In the genomic region with DNA sequence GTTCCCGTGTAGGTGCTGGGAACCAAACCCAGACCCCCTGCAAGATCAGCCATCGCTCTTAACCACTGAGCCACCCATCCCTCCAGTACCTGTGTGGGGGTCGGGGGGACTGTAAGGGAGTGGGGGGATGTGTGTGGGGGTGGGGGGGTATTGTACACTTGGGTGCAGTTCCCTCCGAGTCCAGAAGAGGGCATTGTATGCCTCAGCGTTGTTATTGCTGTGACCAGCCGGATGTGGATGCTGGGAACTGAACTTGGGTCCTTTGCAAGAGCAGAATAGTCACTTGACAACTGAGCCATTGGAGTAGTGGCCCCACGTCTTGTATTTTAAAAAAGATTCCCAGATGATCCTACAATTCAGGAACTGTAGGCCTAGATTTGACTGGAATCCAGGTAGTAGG, we compare ENCODE assay signal across 26 mouse cellular contexts.
A peak's percentile ranks its signal among the peaks of the same experiment; 100 is the strongest.
DNase-seq lines count a peak whose midpoint lies in the region; ATAC-seq and TF ChIP-seq lines count a peak whose summit lies in the region.
"Had no signal": no experiment of that assay in that cellular context is flagged by ENCODE, and none has a peak within 500 bp of the region (broad histone marks: within the 10 kb centered on the region; RNA-seq: fewer than 3 reads in every experiment).

No protein-coding gene starts in this region.

- H3K4me2 ChIP-seq in liver, embryonic 14.5 days (ENCODE audit: low read depth), result no peak overlapping the region
- H3K4me2 ChIP-seq: embryonic facial prominence, embryonic 12.5 days; heart, embryonic 12.5 days; hindbrain, embryonic 14.5 days; liver, embryonic 15.5 days; midbrain, embryonic 15.5 days had no signal

- WGBS in liver, embryonic 14.5 days (ENCODE audit: insufficient replicate concordance), result 80% methylated on average over 7 of the region's 7 CpGs

- no peak for ATAC-seq in liver, embryonic 14.5 days (ENCODE audit: insufficient read depth)
- ATAC-seq in CD4-positive, CD25-positive, alpha-beta regulatory T cell, adult 4 months, result no peak
- ATAC-seq: forebrain, embryonic 14.5 days; intestine, postnatal 0 days; midbrain, embryonic 15.5 days had no signal

- no peak for TF ChIP-seq POLR2A in ES-Bruce4 (IDR thresholded peaks at IDR 0.05; ENCODE audit: insufficient read depth, low read length)
- TF ChIP-seq POLR2A in bone marrow macrophage, adult 2 months (IDR thresholded peaks at IDR 0.05; ENCODE audit: borderline replicate concordance, low read depth, low read length), result no peak

- H3K4me3 ChIP-seq in liver, embryonic 14.5 days (ENCODE audit: insufficient read depth in 1 of 2, low read depth in 2 of 2, low read length in 2 of 2), result no peak overlapping the region
- H3K4me3 ChIP-seq in E14TG2a.4 (replicated peaks; ENCODE audit: low read length), result no peak overlapping the region
- no peak overlapping the region for H3K4me3 ChIP-seq in ES-Bruce4 (ENCODE audit: low read depth, low read length)
- H3K4me3 ChIP-seq in bone marrow macrophage, adult 2 months (ENCODE audit: insufficient read depth, low read length), result no peak overlapping the region
- H3K4me3 ChIP-seq: embryonic facial prominence, embryonic 12.5 days; heart, embryonic 12.5 days; liver, embryonic 15.5 days; midbrain, embryonic 15.5 days had no signal

- TF ChIP-seq CTCF in liver, embryonic 14.5 days (IDR thresholded peaks at IDR 0.05; ENCODE audit: low read depth), result peak; percentile 17; the same call in 1 of the 2 replicates
- TF ChIP-seq CTCF in E14TG2a.4 (conservative IDR thresholded peaks at IDR 0.05; ENCODE audit: low read length) (peak; percentile 35), ES-Bruce4 (IDR thresholded peaks at IDR 0.05; ENCODE audit: low read depth, low read length) (peak; percentile 55)
- 0 out of 2 replicates have a peak, but pooled peaks have one; percentile 18 for TF ChIP-seq CTCF in bone marrow macrophage, adult 2 months (IDR thresholded peaks at IDR 0.05; ENCODE audit: low read depth, low read length)

- H3K27ac ChIP-seq in liver, embryonic 14.5 days, result no peak overlapping the region
- H3K27ac ChIP-seq in ES-Bruce4 (ENCODE audit: insufficient read depth, low read length), result no peak overlapping the region
- no peak overlapping the region for H3K27ac ChIP-seq in bone marrow macrophage, adult 2 months (ENCODE audit: insufficient read depth, low read depth, low read length)
- H3K27ac ChIP-seq: embryonic facial prominence, embryonic 12.5 days; hindbrain, embryonic 14.5 days; liver, embryonic 15.5 days; macrophage; midbrain, embryonic 15.5 days had no signal

- no peak for DNase-seq in liver, embryonic 14.5 days (ENCODE audit: low read depth in 3 of 3, low spot score in 3 of 3)
- no peak for DNase-seq in liver
- DNase-seq: adrenal gland, adult 8-10 months; B cell, adult 2 months; cerebellum, adult 11 months; cerebellum, adult 9-10 months; embryo, embryonic 11 days; gastrocnemius, postnatal 25 days; heart, adult 18-20 months; kidney, postnatal 14 days; left cerebral cortex, postnatal 4 days; right cerebral cortex, postnatal 25 days; thymus, adult 2 months; thymus, postnatal 4 days had no signal

- no peaks in the 10 kb centered on the region for H3K27me3 ChIP-seq in liver, embryonic 14.5 days (ENCODE audit: control insufficient read depth, insufficient read depth, low read length)
- H3K27me3 ChIP-seq in E14TG2a.4 (ENCODE audit: insufficient read depth, low read length) (no peaks in the 10 kb centered on the region), ES-Bruce4 (ENCODE audit: control insufficient read depth, insufficient read depth, low read length, poor library complexity, severe bottlenecking) (no peaks in the 10 kb centered on the region)
- H3K27me3 ChIP-seq: embryonic facial prominence, embryonic 12.5 days; heart, embryonic 12.5 days; liver, embryonic 15.5 days; midbrain, embryonic 15.5 days had no signal

- no peaks in the 10 kb centered on the region for H3K9me3 ChIP-seq in liver, embryonic 14.5 days (ENCODE audit: control insufficient read depth, low read length)
- no peaks in the 10 kb centered on the region for H3K9me3 ChIP-seq in E14TG2a.4 (ENCODE audit: low read length)
- no peaks in the 10 kb centered on the region for H3K9me3 ChIP-seq in ES-Bruce4 (replicated peaks; ENCODE audit: control insufficient read depth, insufficient read depth, low read length, poor library complexity, severe bottlenecking)
- H3K9me3 ChIP-seq: liver, embryonic 15.5 days; midbrain, embryonic 15.5 days had no signal

- TF ChIP-seq EP300 in liver, embryonic 14.5 days (IDR thresholded peaks at IDR 0.05; ENCODE audit: low read depth), result no peak
- TF ChIP-seq EP300 in ES-Bruce4 (IDR thresholded peaks at IDR 0.05; ENCODE audit: insufficient read depth, low read depth, low read length), result no peak

- H3K4me1 ChIP-seq in liver, embryonic 14.5 days (replicated peaks; ENCODE audit: control insufficient read depth in 2 of 2, insufficient read depth in 2 of 2, low read length in 1 of 2), result no peaks in the 10 kb centered on the region
- peaks cover 24% of the 10 kb centered on the region for H3K4me1 ChIP-seq in E14TG2a.4 (replicated peaks; ENCODE audit: low read depth, low read length)
- no peaks in the 10 kb centered on the region for H3K4me1 ChIP-seq in ES-Bruce4 (ENCODE audit: control insufficient read depth, insufficient read depth, low read length)
- no peaks in the 10 kb centered on the region; the same call in 1 of the 2 replicates for H3K4me1 ChIP-seq in bone marrow macrophage, adult 2 months (ENCODE audit: control insufficient read depth, insufficient read depth, low read length)
- H3K4me1 ChIP-seq: liver, embryonic 15.5 days had no signal

- no peak overlapping the region for H3K9ac ChIP-seq in liver, embryonic 14.5 days (replicated peaks)
- no peak overlapping the region for H3K9ac ChIP-seq in ES-Bruce4 (ENCODE audit: low read depth, poor library complexity, severe bottlenecking)
- H3K9ac ChIP-seq: embryonic facial prominence, embryonic 12.5 days; heart, embryonic 12.5 days; hindbrain, embryonic 14.5 days; liver, embryonic 15.5 days; midbrain, embryonic 15.5 days had no signal

- H3K36me3 ChIP-seq in liver, embryonic 14.5 days (replicated peaks; ENCODE audit: control insufficient read depth, insufficient read depth, low read depth), result no peaks in the 10 kb centered on the region
- H3K36me3 ChIP-seq in E14TG2a.4 (ENCODE audit: insufficient read depth, low read length), result no peaks in the 10 kb centered on the region
- H3K36me3 ChIP-seq in ES-Bruce4 (ENCODE audit: control insufficient read depth, insufficient read depth, low read length, poor library complexity, severe bottlenecking), result no peaks in the 10 kb centered on the region
- H3K36me3 ChIP-seq: embryonic facial prominence, embryonic 12.5 days; heart, embryonic 12.5 days; liver, embryonic 15.5 days; midbrain, embryonic 15.5 days had no signal
